Mouse (Mus musculus): ENCODE measurements at regions not wholly inside any gene's neighbourhood (a gene's known extent, or its start where the extent isn't known, plus 50 kb on each side); places are given as distances from the start of the nearest gene placed in this dataset.

GRCm38 (mm10) chr12:58901931-58902330 is 109.9 kb downstream of the Sec23a start:
- H3K27ac ChIP-seq (ENCODE audit: insufficient read depth, low read depth, low read length), result no peak overlapping the region
- TF ChIP-seq POLR2A (IDR thresholded peaks at IDR 0.05; ENCODE audit: borderline replicate concordance, low read depth, low read length) (no peak), CTCF (IDR thresholded peaks at IDR 0.05; ENCODE audit: low read depth, low read length) (no peak)
- no peaks in the 10 kb centered on the region for H3K4me1 ChIP-seq (ENCODE audit: control insufficient read depth, insufficient read depth, low read length)
- no peak overlapping the region for H3K4me3 ChIP-seq (ENCODE audit: insufficient read depth, low read length)

- H3K4me3 ChIP-seq (ENCODE audit: insufficient read depth, low read length), result no peak overlapping the region
- TF ChIP-seq POLR2A (IDR thresholded peaks at IDR 0.05; ENCODE audit: borderline replicate concordance, low read depth, low read length) (no peak), CTCF (IDR thresholded peaks at IDR 0.05; ENCODE audit: low read depth, low read length) (no peak)
Observed at GRCm38 (mm10) chr12:58875808-58876207, 136.0 kb downstream of the Sec23a start.

DNA sequence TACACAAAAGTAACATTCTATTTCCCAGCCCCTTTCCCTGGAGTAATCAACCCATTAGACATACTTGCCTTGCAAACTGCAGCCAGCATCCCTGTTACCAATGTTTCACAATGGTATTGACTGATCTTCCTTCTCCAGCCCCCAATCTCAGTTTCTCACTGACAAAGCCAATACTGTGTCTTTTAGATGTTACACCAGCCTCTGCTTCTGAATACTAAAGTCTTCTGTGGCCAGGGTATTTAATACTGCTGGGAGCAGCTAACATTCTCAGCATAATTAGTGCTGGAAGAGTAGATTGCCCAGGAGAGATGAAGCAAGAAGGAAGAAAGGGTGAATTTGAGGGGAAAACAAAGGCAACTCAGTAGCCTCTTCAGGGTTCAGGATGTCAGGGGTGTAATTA is 139.4 kb downstream of the Sec23a start:
- TF ChIP-seq CTCF (IDR thresholded peaks at IDR 0.05; ENCODE audit: low read depth, low read length), result no peak
- no peak for TF ChIP-seq POLR2A (IDR thresholded peaks at IDR 0.05; ENCODE audit: borderline replicate concordance, low read depth, low read length)
- no peak overlapping the region for H3K4me3 ChIP-seq (ENCODE audit: insufficient read depth, low read length)
- no peaks in the 10 kb centered on the region for H3K4me1 ChIP-seq (ENCODE audit: control insufficient read depth, insufficient read depth, low read length)
- H3K27ac ChIP-seq (ENCODE audit: insufficient read depth, low read depth, low read length), result no peak overlapping the region

More at GRCm38 (mm10) chr12:58875808-58876207, 136.0 kb downstream of the Sec23a start:
- no peaks in the 10 kb centered on the region for H3K4me1 ChIP-seq (ENCODE audit: control insufficient read depth, insufficient read depth, low read length)
- H3K27ac ChIP-seq (ENCODE audit: insufficient read depth, low read depth, low read length), result no peak overlapping the region

GRCm38 (mm10) chr12:58856498-58856897 is 155.3 kb downstream of the Sec23a start:
- TF ChIP-seq POLR2A (IDR thresholded peaks at IDR 0.05; ENCODE audit: borderline replicate concordance, low read depth, low read length), result no peak
- no peak for TF ChIP-seq CTCF (IDR thresholded peaks at IDR 0.05; ENCODE audit: low read depth, low read length)
- Histone ChIP-seq H3K4me3 (ENCODE audit: insufficient read depth, low read length) (no peak overlapping the region), H3K4me1 (ENCODE audit: control insufficient read depth, insufficient read depth, low read length) (no peaks in the 10 kb centered on the region), H3K27ac (ENCODE audit: insufficient read depth, low read depth, low read length) (no peak overlapping the region)

GRCm38 (mm10) chr12:58851677-58852385 is 160.0 kb downstream of the Sec23a start:
- Histone ChIP-seq H3K27ac (ENCODE audit: insufficient read depth, low read depth, low read length) (no peak overlapping the region), H3K4me3 (ENCODE audit: insufficient read depth, low read length) (no peak overlapping the region), H3K4me1 (ENCODE audit: control insufficient read depth, insufficient read depth, low read length) (no peaks in the 10 kb centered on the region)
- TF ChIP-seq CTCF (IDR thresholded peaks at IDR 0.05; ENCODE audit: low read depth, low read length), result no peak
- TF ChIP-seq POLR2A (IDR thresholded peaks at IDR 0.05; ENCODE audit: borderline replicate concordance, low read depth, low read length), result no peak

GRCm38 (mm10) chr12:58829656-58830055 is 182.2 kb downstream of the Sec23a start:
- Histone ChIP-seq H3K4me3 (ENCODE audit: insufficient read depth, low read length) (no peak overlapping the region), H3K4me1 (ENCODE audit: control insufficient read depth, insufficient read depth, low read length) (no peaks in the 10 kb centered on the region), H3K27ac (ENCODE audit: insufficient read depth, low read depth, low read length) (no peak overlapping the region)
- no peak for TF ChIP-seq POLR2A (IDR thresholded peaks at IDR 0.05; ENCODE audit: borderline replicate concordance, low read depth, low read length)
- TF ChIP-seq CTCF (IDR thresholded peaks at IDR 0.05; ENCODE audit: low read depth, low read length), result no peak

GRCm38 (mm10) chr12:58827864-58828263 is 184.0 kb downstream of the Sec23a start:
- Histone ChIP-seq H3K4me1 (ENCODE audit: control insufficient read depth, insufficient read depth, low read length) (no peaks in the 10 kb centered on the region), H3K4me3 (ENCODE audit: insufficient read depth, low read length) (no peak overlapping the region), H3K27ac (ENCODE audit: insufficient read depth, low read depth, low read length) (no peak overlapping the region)
- TF ChIP-seq CTCF (IDR thresholded peaks at IDR 0.05; ENCODE audit: low read depth, low read length) (no peak), POLR2A (IDR thresholded peaks at IDR 0.05; ENCODE audit: borderline replicate concordance, low read depth, low read length) (no peak)

GRCm38 (mm10) chr12:58825139-58825921 is 186.5 kb downstream of the Sec23a start:
- H3K4me1 ChIP-seq (ENCODE audit: control insufficient read depth, insufficient read depth, low read length), result no peaks in the 10 kb centered on the region
- TF ChIP-seq POLR2A (IDR thresholded peaks at IDR 0.05; ENCODE audit: borderline replicate concordance, low read depth, low read length), result no peak
- no peak for TF ChIP-seq CTCF (IDR thresholded peaks at IDR 0.05; ENCODE audit: low read depth, low read length)

DNA sequence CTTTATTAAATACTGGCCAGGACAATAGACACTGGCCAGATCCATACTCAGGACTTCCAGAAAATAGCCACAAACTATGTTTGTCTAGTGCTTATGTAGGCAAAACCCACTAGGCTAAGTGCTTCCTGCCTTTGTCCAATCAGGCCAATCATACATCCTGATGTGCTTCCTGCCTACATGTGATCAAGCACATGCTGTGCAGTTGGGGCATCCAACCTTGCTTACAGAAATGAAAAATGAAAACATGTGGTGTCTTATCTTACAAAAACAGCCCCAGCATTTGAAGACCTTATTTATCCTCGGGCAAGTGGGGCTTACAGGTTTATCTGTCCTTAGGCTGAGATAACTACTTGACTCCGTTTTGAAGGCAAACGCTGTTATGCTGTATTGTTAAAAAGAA is 188.8 kb downstream of the Sec23a start:
- no peaks in the 10 kb centered on the region for H3K4me1 ChIP-seq (ENCODE audit: control insufficient read depth, insufficient read depth, low read length)
- H3K4me3 ChIP-seq (ENCODE audit: insufficient read depth, low read length), result no peak overlapping the region
- no peak overlapping the region for H3K27ac ChIP-seq (ENCODE audit: insufficient read depth, low read depth, low read length)
- TF ChIP-seq CTCF (IDR thresholded peaks at IDR 0.05; ENCODE audit: low read depth, low read length), result no peak
- TF ChIP-seq POLR2A (IDR thresholded peaks at IDR 0.05; ENCODE audit: borderline replicate concordance, low read depth, low read length), result no peak

More at GRCm38 (mm10) chr12:58825139-58825921, 186.5 kb downstream of the Sec23a start:
- no peak overlapping the region for H3K27ac ChIP-seq (ENCODE audit: insufficient read depth, low read depth, low read length)
- no peak overlapping the region for H3K4me3 ChIP-seq (ENCODE audit: insufficient read depth, low read length)

- Histone ChIP-seq H3K4me3 (ENCODE audit: insufficient read depth, low read length) (no peak overlapping the region), H3K4me1 (ENCODE audit: control insufficient read depth, insufficient read depth, low read length) (no peaks in the 10 kb centered on the region), H3K27ac (ENCODE audit: insufficient read depth, low read depth, low read length) (no peak overlapping the region)
- TF ChIP-seq POLR2A (IDR thresholded peaks at IDR 0.05; ENCODE audit: borderline replicate concordance, low read depth, low read length) (no peak), CTCF (IDR thresholded peaks at IDR 0.05; ENCODE audit: low read depth, low read length) (no peak)
Observed at GRCm38 (mm10) chr12:58804068-58804467, 207.7 kb downstream of the Sec23a start.

Measured in bone marrow macrophage, adult 2 months (primary cell).